Mouse (Mus musculus) forebrain, embryonic 11.5 days (tissue): Measurements from ENCODE around the gene Prdm9. TPM values are rescaled to one million over a fixed set of nuclear protein-coding genes. Genes with fewer than 3 reads are reported as not detected.
A peak's percentile ranks its signal among the peaks of the same experiment; 100 is the strongest.

ENCODE experiments used
- ATAC-seq: fragments of 200-750 bp; cut with Nextera tagmentation; replicated peaks from 2 replicates; pipeline ENCODE4 v1.8.0; 2017; ENCODE audit warnings: moderate TSS enrichment; ENCODE audit not compliant: low FRiP score
- DNase-seq: peaks from one replicate; pipeline ENCODE4 v3.0.0-alpha.2; 2017; ENCODE audit warnings: low spot score
- H3K27ac ChIP-seq: fragments of 300-500 bp; sonication (generic); 2 replicates; pipeline ENCODE4 v1.5.1; 2014; ENCODE audit warnings: low read depth, low read length
- H3K27me3 ChIP-seq: fragments of 300-500 bp; sonication (generic); 2 replicates; pipeline ENCODE4 v1.6.1; 2014; ENCODE audit warnings: mild to moderate bottlenecking, low read length, mixed read lengths; ENCODE audit not compliant: control insufficient read depth, insufficient read depth
- H3K36me3 ChIP-seq: fragments of 300-500 bp; sonication (generic); 2 replicates; pipeline ENCODE4 v1.6.1; 2014; ENCODE audit warnings: mild to moderate bottlenecking, low read length, moderate library complexity, mixed read lengths; ENCODE audit not compliant: control insufficient read depth, insufficient read depth
- H3K4me1 ChIP-seq: fragments of 300-500 bp; sonication (generic); replicated peaks from 2 replicates; pipeline ENCODE4 v1.6.1; 2014; ENCODE audit warnings: low read length, mixed read lengths; ENCODE audit not compliant: control insufficient read depth, insufficient read depth
- H3K4me2 ChIP-seq: fragments of 300-500 bp; sonication (generic); 2 replicates; pipeline ENCODE4 v1.6.1; 2014; ENCODE audit warnings: low read depth, mild to moderate bottlenecking, low read length, moderate library complexity, mixed read lengths; ENCODE audit not compliant: severe bottlenecking
- H3K4me3 ChIP-seq: fragments of 300-500 bp; sonication (generic); 2 replicates; pipeline ENCODE4 v1.5.1; 2014; ENCODE audit warnings: low read depth, low read length
- H3K9ac ChIP-seq: fragments of 300-500 bp; sonication (generic); 2 replicates; pipeline ENCODE4 v1.6.1; 2014; ENCODE audit warnings: low read length
- H3K9me3 ChIP-seq: fragments of 300-500 bp; sonication (generic); 2 replicates; pipeline ENCODE4 v1.6.1; 2016; ENCODE audit warnings: low read length, mixed read lengths; ENCODE audit not compliant: control insufficient read depth
- WGBS: fragments of 180-500 bp; shearing (Covaris S2); extraction: QIAGEN DNeasy Blood & Tissue Kit; methylation state at CpG from one replicate; pipeline ENCODE4 v1.1.7; 2014; 5-methylcytosine and 5-hydroxymethylcytosine counted together
- polyA plus RNA-seq: library from polyadenylated mRNA; unstranded; fragments of >200 nt; fragmentation: Nextera tagmentation; extraction: Ambion mirVana; gene quantifications from 2 replicates; pipeline ENCODE4 v1.2.1, GENCODE M21; 2014

Prdm9 gene
- polyA plus RNA-seq, 1 experiment from 2014 or later, result 1.2 TPM

GRCm38 (mm10) chr17:15518766-15519165, 45.4 kb downstream of the Prdm9 start:
- H3K27me3 ChIP-seq, result no peaks in the 10 kb centered on the region
- H3K4me2 ChIP-seq, result no peak overlapping the region
- H3K36me3 ChIP-seq, result peaks cover 3% of the 10 kb centered on the region
- no peaks in the 10 kb centered on the region for H3K4me1 ChIP-seq
- no peak overlapping the region for H3K9ac ChIP-seq
- H3K4me3 ChIP-seq, result no peak overlapping the region
- no peaks in the 10 kb centered on the region for H3K9me3 ChIP-seq
- no peak for ATAC-seq
- no peak for DNase-seq
- H3K27ac ChIP-seq, result no peak overlapping the region
- 100% methylated on average over 1 of the region's 1 CpGs for WGBS

- H3K4me2 ChIP-seq, result no peak overlapping the region
- H3K4me1 ChIP-seq, result no peaks in the 10 kb centered on the region
- no peaks in the 10 kb centered on the region for H3K27me3 ChIP-seq
- no peak for ATAC-seq
- WGBS, result 92% methylated on average over 5 of the region's 5 CpGs
- no peak for DNase-seq
- no peak overlapping the region for H3K9ac ChIP-seq
- H3K4me3 ChIP-seq, result no peak overlapping the region
- H3K27ac ChIP-seq, result no peak overlapping the region
- H3K9me3 ChIP-seq, result no peaks in the 10 kb centered on the region
- H3K36me3 ChIP-seq, result peaks cover 3% of the 10 kb centered on the region
These were observed 46.0 kb downstream of the Prdm9 start for GRCm38 (mm10) chr17:15518186-15518585.

GRCm38 (mm10) chr17:15517776-15518175, 46.4 kb downstream of the Prdm9 start:
- ATAC-seq (no peak), DNase-seq (no peak)
- Histone ChIP-seq H3K4me2 (no peak overlapping the region), H3K9me3 (no peaks in the 10 kb centered on the region), H3K36me3 (peaks cover 3% of the 10 kb centered on the region), H3K4me1 (no peaks in the 10 kb centered on the region), H3K9ac (no peak overlapping the region), H3K27ac (no peak overlapping the region), H3K4me3 (no peak overlapping the region), H3K27me3 (no peaks in the 10 kb centered on the region)
- WGBS, result 79% methylated on average over 5 of the region's 5 CpGs

GRCm38 (mm10) chr17:15510694-15511093, 53.5 kb downstream of the Prdm9 start:
- Histone ChIP-seq H3K36me3 (peaks cover 24% of the 10 kb centered on the region), H3K4me3 (no peak overlapping the region), H3K4me1 (no peaks in the 10 kb centered on the region), H3K9me3 (no peaks in the 10 kb centered on the region), H3K4me2 (no peak overlapping the region), H3K27me3 (no peaks in the 10 kb centered on the region), H3K9ac (no peak overlapping the region), H3K27ac (no peak overlapping the region)
- ATAC-seq (no peak), DNase-seq (no peak)
- WGBS, result 75% methylated on average over 2 of the region's 2 CpGs

GRCm38 (mm10) chr17:15499656-15500394, 64.3 kb downstream of the Prdm9 start, which contains the start of the genes Psmb1 and Tbp:
TSS of gene Psmb1 (minus strand) at chr17:15499751.
TSS of gene Tbp (plus strand) at chr17:15499888.
- H3K27me3 ChIP-seq, result no peaks in the 10 kb centered on the region
- H3K9me3 ChIP-seq, result no peaks in the 10 kb centered on the region
- H3K36me3 ChIP-seq, result peaks cover 8% of the 10 kb centered on the region
- H3K4me2 ChIP-seq, result peak within 1 kb of the TSS; percentile 77
- peak; percentile 98 for DNase-seq
- H3K9ac ChIP-seq, result peak within 1 kb of the TSS; percentile 88
- H3K27ac ChIP-seq, result peak within 1 kb of the TSS; percentile 8; the same call in 1 of the 2 replicates
- whole genome bisulfite sequencing, result under 1% methylated on average over 63 of the region's 63 CpGs
- peak within 1 kb of the TSS; percentile 91 for H3K4me3 ChIP-seq
- H3K4me1 ChIP-seq, result peaks cover 9% of the 10 kb centered on the region; the same call in 1 of the 2 replicates
- ATAC-seq, result peak; percentile 93

GRCm38 (mm10) chr17:15498753-15499113, 65.4 kb downstream of the Prdm9 start:
- Histone ChIP-seq H3K27ac (no peak overlapping the region), H3K4me3 (peak overlapping the region; percentile 90), H3K4me1 (peaks cover 9% of the 10 kb centered on the region; the same call in 1 of the 2 replicates), H3K36me3 (no peaks in the 10 kb centered on the region; the same call in 1 of the 2 replicates), H3K9me3 (no peaks in the 10 kb centered on the region), H3K9ac (peak overlapping the region; percentile 88), H3K4me2 (peak overlapping the region; percentile 77), H3K27me3 (no peaks in the 10 kb centered on the region)
- DNase-seq (no peak), ATAC-seq (no peak)
- WGBS, result 41% methylated on average over 7 of the region's 7 CpGs

- WGBS, result under 1% methylated on average over 50 of the region's 50 CpGs
- DNase-seq (peak; percentile 96), ATAC-seq (peak; percentile 96)
- Histone ChIP-seq H3K4me1 (peaks cover 9% of the 10 kb centered on the region; the same call in 1 of the 2 replicates), H3K27ac (peak overlapping the region; percentile 84), H3K4me2 (peak overlapping the region; percentile 77), H3K36me3 (peaks cover 2% of the 10 kb centered on the region; the same call in 1 of the 2 replicates), H3K9me3 (no peaks in the 10 kb centered on the region), H3K9ac (peak overlapping the region; percentile 88), H3K4me3 (peak overlapping the region; percentile 90), H3K27me3 (no peaks in the 10 kb centered on the region)
These were observed 66.0 kb downstream of the Prdm9 start for GRCm38 (mm10) chr17:15497882-15498752.
